Mouse (Mus musculus) lung, postnatal 0 days (tissue): ENCODE data around the gene Art4. TPM values are rescaled to one million over a fixed set of nuclear protein-coding genes. Genes with fewer than 3 reads are reported as not detected.

Experiments used
- ATAC-seq: fragments of 200-750 bp; cut with Nextera tagmentation; 2 replicates; pipeline ENCODE4 v1.8.0; 2017; ENCODE audit warnings: moderate library complexity
- DNase-seq: peaks from one replicate; pipeline ENCODE4 v3.0.0-alpha.2; 2016; ENCODE audit warnings: low spot score
- H3K27ac ChIP-seq: fragments of 300-500 bp; sonication (generic); 2 replicates; pipeline ENCODE4 v1.5.1; 2014; ENCODE audit warnings: antibody characterized with exemption, mild to moderate bottlenecking, low read length, mixed read lengths
- H3K27me3 ChIP-seq: fragments of 300-500 bp; sonication (generic); replicated peaks from 2 replicates; pipeline ENCODE4 v1.6.1; 2014; ENCODE audit warnings: low read length, mixed read lengths; ENCODE audit not compliant: insufficient read depth
- H3K36me3 ChIP-seq: fragments of 300-500 bp; sonication (generic); 2 replicates; pipeline ENCODE4 v1.6.1; 2014; ENCODE audit warnings: low read length, mixed read lengths; ENCODE audit not compliant: insufficient read depth
- H3K4me1 ChIP-seq: fragments of 300-500 bp; sonication (generic); 2 replicates; pipeline ENCODE4 v1.6.1; 2014; ENCODE audit warnings: antibody characterized with exemption, low read depth, low read length, mixed read lengths; ENCODE audit not compliant: insufficient read depth
- H3K4me2 ChIP-seq: fragments of 300-500 bp; sonication (generic); replicated peaks from 2 replicates; pipeline ENCODE4 v1.6.1; 2014; ENCODE audit warnings: low read depth, mild to moderate bottlenecking, low read length, moderate library complexity, mixed read lengths
- H3K4me3 ChIP-seq: fragments of 300-500 bp; sonication (generic); 2 replicates; pipeline ENCODE4 v1.5.1; 2014; ENCODE audit warnings: low read depth, low read length
- H3K9ac ChIP-seq: fragments of 300-500 bp; sonication (generic); replicated peaks from 2 replicates; pipeline ENCODE4 v1.6.1; 2014; ENCODE audit warnings: low read depth, mild to moderate bottlenecking
- H3K9me3 ChIP-seq: fragments of 300-500 bp; sonication (generic); 2 replicates; pipeline ENCODE4 v1.6.1; 2016; ENCODE audit warnings: low read length, mixed read lengths
- CTCF ChIP-seq: IDR thresholded peaks from 2 replicates; pipeline ENCODE4 v1.5.1; 2016; ENCODE audit warnings: antibody characterized with exemption, mild to moderate bottlenecking
- EP300 ChIP-seq: IDR thresholded peaks from 2 replicates; pipeline ENCODE4 v1.6.1; 2016; ENCODE audit warnings: antibody characterized with exemption, mild to moderate bottlenecking, control low read depth
- WGBS: fragments of 180-500 bp; shearing (Covaris S2); extraction: QIAGEN DNeasy Blood & Tissue Kit; methylation state at CpG from one replicate; pipeline ENCODE4 v1.1.7; 2014; 5-methylcytosine and 5-hydroxymethylcytosine counted together
- polyA plus RNA-seq: library from polyadenylated mRNA; unstranded; fragments of >200 nt; fragmentation: Nextera tagmentation; extraction: Ambion mirVana; gene quantifications from 2 replicates; pipeline ENCODE4 v1.2.1, GENCODE M21; 2015

The Art4 gene
- polyA plus RNA-seq, 1 experiment from 2014 or later: 7.9 TPM

- no peak for TF ChIP-seq CTCF
- TF ChIP-seq EP300: 0 out of 2 replicates have a peak, but pooled peaks have one; percentile 43
- WGBS: 18% methylated on average over 4 of the region's 4 CpGs
- peak; percentile 24 for ATAC-seq
Measured at GRCm38 (mm10) chr6:136900369-136901009, 43.0 kb upstream of the Art4 start.

GRCm38 (mm10) chr6:136898954-136899353 lies 41.4 kb upstream of the Art4 start:
- H3K9ac ChIP-seq: no peak overlapping the region
- H3K4me1 ChIP-seq: peaks cover 3% of the 10 kb centered on the region; the same call in 1 of the 2 replicates
- H3K4me3 ChIP-seq: no peak overlapping the region
- DNase-seq (no peak), ATAC-seq (no peak)
- H3K27ac ChIP-seq: no peak overlapping the region
- TF ChIP-seq CTCF (no peak), EP300 (no peak)
- WGBS: 38% methylated on average over 2 of the region's 2 CpGs
- no peaks in the 10 kb centered on the region for H3K27me3 ChIP-seq
- no peak overlapping the region for H3K4me2 ChIP-seq
- H3K9me3 ChIP-seq: no peaks in the 10 kb centered on the region
- H3K36me3 ChIP-seq: no peaks in the 10 kb centered on the region

More at GRCm38 (mm10) chr6:136900369-136901009, 43.0 kb upstream of the Art4 start:
- no peak overlapping the region for H3K9ac ChIP-seq
- 0 out of 2 replicates have a peak overlapping the region, but pooled peaks have one; percentile 2 for H3K27ac ChIP-seq
- H3K4me2 ChIP-seq: no peak overlapping the region
- no peaks in the 10 kb centered on the region for H3K36me3 ChIP-seq
- peak; percentile 75 for DNase-seq
- H3K27me3 ChIP-seq: no peaks in the 10 kb centered on the region
- no peaks in the 10 kb centered on the region for H3K4me1 ChIP-seq
- no peaks in the 10 kb centered on the region for H3K9me3 ChIP-seq
- no peak overlapping the region for H3K4me3 ChIP-seq

- Histone ChIP-seq H3K27me3 (no peaks in the 10 kb centered on the region), H3K4me3 (no peak overlapping the region), H3K27ac (peak overlapping the region; percentile 87), H3K9ac (no peak overlapping the region), H3K9me3 (no peaks in the 10 kb centered on the region), H3K4me2 (no peak overlapping the region), H3K4me1 (peaks cover 3% of the 10 kb centered on the region; the same call in 1 of the 2 replicates), H3K36me3 (no peaks in the 10 kb centered on the region)
- TF ChIP-seq EP300 (peak; percentile 98), CTCF (no peak)
- ATAC-seq (peak; percentile 92), DNase-seq (peak; percentile 93)
- WGBS: 30% methylated on average over 4 of the region's 4 CpGs
Measured at GRCm38 (mm10) chr6:136898222-136898621, 40.7 kb upstream of the Art4 start.

- Histone ChIP-seq H3K4me3 (no peak overlapping the region), H3K4me2 (no peak overlapping the region), H3K9me3 (no peaks in the 10 kb centered on the region), H3K36me3 (no peaks in the 10 kb centered on the region), H3K27ac (peak overlapping the region; percentile 87), H3K27me3 (no peaks in the 10 kb centered on the region), H3K4me1 (peaks cover 3% of the 10 kb centered on the region; the same call in 1 of the 2 replicates), H3K9ac (no peak overlapping the region)
- ATAC-seq (peak; percentile 56), DNase-seq (peak; percentile 80)
- no peak for TF ChIP-seq EP300
- no peak for TF ChIP-seq CTCF
- WGBS: 46% methylated on average over 4 of the region's 4 CpGs
Measured at GRCm38 (mm10) chr6:136897789-136898188, 40.3 kb upstream of the Art4 start.

- TF ChIP-seq EP300 (no peak), CTCF (no peak)
- Histone ChIP-seq H3K27me3 (no peaks in the 10 kb centered on the region), H3K36me3 (no peaks in the 10 kb centered on the region), H3K27ac (peak overlapping the region; percentile 34), H3K4me1 (peaks cover 3% of the 10 kb centered on the region; the same call in 1 of the 2 replicates), H3K9ac (no peak overlapping the region), H3K4me2 (no peak overlapping the region), H3K4me3 (no peak overlapping the region), H3K9me3 (no peaks in the 10 kb centered on the region)
- WGBS: 22% methylated on average over 15 of the region's 15 CpGs
- DNase-seq (peak; percentile 54), ATAC-seq (no peak; the same call in 1 of the 2 replicates)
Measured at GRCm38 (mm10) chr6:136894532-136895339, 37.2 kb upstream of the Art4 start.

GRCm38 (mm10) chr6:136892002-136892401 lies 34.5 kb upstream of the Art4 start:
- H3K36me3 ChIP-seq: no peaks in the 10 kb centered on the region
- no peak overlapping the region for H3K9ac ChIP-seq
- H3K4me2 ChIP-seq: no peak overlapping the region
- H3K27me3 ChIP-seq: no peaks in the 10 kb centered on the region
- no peak overlapping the region for H3K27ac ChIP-seq
- 83% methylated on average over 2 of the region's 2 CpGs for WGBS
- no peak for ATAC-seq
- H3K4me3 ChIP-seq: no peak overlapping the region
- TF ChIP-seq EP300 (no peak), CTCF (no peak)
- H3K4me1 ChIP-seq: peaks cover 9% of the 10 kb centered on the region; the same call in 1 of the 2 replicates
- no peak for DNase-seq
- H3K9me3 ChIP-seq: no peaks in the 10 kb centered on the region
